Mouse (Mus musculus) liver, postnatal 0 days (tissue): ENCODE data around the gene Uba6.

Experiments used
- CTCF ChIP-seq: sonication (generic); IDR thresholded peaks from 2 replicates; pipeline ENCODE4 v1.5.1; 2016; ENCODE audit warnings: antibody characterized with exemption, low read depth
- EP300 ChIP-seq: IDR thresholded peaks from 2 replicates; pipeline ENCODE4 v1.6.1; 2016; ENCODE audit warnings: antibody characterized with exemption, low read depth, mild to moderate bottlenecking

DNA sequence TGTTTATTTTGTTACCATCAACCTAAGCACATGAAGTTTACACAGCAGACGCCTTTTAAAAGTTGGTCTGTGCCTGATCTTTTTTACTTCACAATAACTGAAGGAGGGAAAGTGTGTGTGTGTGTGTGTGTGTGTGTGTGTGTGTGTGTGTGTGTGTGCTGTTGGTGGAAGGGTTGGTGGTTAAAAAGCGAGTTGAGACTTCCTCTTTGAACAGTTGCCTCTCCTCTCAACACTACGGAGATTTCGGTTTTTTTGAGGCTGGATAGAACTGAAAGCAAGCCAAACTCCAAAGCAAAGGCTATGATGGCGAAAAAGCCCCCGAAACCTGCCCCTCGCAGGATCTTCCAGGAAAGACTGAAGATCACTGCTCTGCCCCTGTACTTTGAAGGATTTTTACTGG is 101.1 kb downstream of the Uba6 start, which contains the start of gene Stap1:
- TF ChIP-seq CTCF: no peak
- no peak for TF ChIP-seq EP300
